Mouse (Mus musculus): ENCODE measurements at regions not wholly inside any gene's neighbourhood (a gene's known extent, or its start where the extent isn't known, plus 50 kb on each side); places are given as distances from the start of the nearest gene placed in this dataset.

DNA sequence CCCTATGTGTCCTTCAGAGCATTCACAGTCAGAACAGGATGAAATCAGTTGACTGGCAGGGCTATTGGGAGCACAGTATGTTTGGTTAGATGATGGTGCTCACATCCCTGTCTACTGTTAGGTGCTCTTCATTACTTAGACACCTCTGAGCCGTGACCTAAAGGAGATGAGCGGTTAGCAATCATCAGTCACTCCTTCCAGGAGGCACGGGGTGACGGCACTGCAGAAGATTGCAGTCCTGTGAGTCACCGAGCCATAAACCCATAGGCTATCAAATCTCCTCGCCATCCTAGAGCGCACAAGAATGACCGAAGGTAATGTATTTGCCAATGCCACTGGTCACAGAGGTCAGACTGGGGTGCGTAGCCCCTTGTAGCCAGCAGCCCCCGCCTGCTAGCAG, 176.8 kb upstream of the Arl4c start:
- DNase-seq (ENCODE audit: low spot score in 2 of 2): no peak

DNA sequence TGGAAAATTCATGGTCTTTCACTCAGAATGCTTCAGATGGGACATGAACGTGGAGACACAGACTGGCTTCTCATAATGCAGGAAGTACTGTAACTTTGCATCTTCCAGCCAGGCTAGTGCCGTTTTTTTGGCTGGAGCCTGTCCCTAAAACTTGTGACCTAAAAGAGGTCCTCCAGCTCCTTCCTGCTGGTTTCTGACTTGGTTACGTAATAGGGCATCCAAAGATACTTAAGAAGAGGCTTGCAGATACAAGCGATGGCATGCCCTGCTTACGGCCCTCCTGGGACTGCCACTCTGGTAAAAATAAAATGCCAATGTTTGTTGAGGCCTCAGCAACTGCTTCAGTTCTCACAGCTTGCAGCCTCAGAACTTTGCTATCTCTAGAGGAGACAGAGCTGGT, 177.3 kb upstream of the Arl4c start:
- DNase-seq (ENCODE audit: low spot score in 2 of 2): no peak

DNA sequence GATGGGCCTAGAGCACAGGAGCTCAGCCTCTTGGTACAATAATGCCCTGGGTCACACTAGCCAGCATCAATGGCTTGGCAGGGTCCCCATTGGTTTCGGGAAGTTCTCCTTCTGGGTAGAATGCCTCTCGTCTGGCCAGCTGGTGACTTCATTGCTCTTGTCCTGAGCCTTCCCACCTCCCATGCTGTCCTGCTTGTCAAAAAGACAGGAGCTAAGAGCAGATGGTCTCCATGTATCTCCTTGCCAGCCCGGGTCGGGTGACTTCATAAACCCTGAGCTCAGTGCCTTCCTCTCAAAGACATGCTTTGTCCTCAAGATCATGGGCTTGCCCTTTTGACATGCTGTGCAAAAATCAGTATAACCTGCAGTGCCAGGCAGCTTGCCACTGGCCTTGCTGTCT, 179.2 kb upstream of the Sh3bp4 start:
- no peak for DNase-seq (ENCODE audit: low spot score in 2 of 2)

DNA sequence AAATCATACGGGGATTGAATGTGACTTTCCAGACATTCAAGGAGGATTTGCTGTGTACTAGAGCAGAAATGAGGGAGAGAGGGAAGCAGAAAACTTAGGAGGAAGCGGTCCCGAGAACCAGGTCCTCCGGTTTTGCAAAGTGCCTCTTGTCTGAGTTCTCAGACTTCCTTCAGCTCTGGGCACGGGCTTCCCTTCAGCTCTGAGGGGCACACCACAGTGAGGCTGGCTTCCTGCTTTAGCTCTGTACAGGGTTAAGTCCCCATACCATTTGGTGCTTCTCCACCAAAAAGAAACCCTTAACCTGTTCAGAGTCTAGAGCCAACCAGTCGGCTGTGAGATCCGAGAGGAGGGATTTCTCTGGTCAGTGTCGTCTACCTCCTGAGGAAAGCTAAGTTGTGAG, 167.8 kb upstream of the Sh3bp4 start:
- no peak for DNase-seq (ENCODE audit: low spot score in 2 of 2)

DNA sequence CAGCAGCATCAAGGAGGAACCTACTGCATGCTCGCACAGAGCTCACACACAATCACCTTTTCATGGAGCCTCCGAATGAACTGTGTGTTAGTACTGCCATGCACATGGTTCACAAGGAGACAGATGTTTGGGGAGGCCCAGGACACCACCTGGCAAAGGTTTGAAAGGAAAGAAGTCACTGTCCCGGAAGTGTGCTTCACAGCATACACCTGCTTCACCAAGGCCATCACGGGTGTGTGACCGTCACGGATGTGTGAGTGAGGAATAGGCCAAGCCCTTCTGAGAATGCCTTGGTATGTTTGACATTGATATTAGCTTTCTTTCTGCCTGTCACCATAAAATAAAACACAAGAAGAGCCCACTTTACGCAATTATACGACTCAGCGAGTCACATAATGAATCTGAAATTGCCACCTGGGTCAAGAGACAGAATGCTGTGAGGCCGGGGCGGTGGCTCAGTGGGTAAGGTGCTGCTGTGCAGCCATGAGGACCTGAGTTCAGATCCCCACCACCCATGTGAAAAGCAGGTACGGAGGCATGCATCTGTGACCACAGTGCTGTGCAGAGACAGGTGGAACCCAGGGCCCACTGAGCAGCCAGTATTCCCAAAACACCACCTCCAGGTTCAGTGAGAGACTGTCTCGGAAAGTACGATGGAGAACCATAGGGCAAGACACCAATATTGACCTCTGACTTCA, 162.3 kb upstream of the Sh3bp4 start:
- DNase-seq (ENCODE audit: low spot score in 2 of 2): no peak

DNA sequence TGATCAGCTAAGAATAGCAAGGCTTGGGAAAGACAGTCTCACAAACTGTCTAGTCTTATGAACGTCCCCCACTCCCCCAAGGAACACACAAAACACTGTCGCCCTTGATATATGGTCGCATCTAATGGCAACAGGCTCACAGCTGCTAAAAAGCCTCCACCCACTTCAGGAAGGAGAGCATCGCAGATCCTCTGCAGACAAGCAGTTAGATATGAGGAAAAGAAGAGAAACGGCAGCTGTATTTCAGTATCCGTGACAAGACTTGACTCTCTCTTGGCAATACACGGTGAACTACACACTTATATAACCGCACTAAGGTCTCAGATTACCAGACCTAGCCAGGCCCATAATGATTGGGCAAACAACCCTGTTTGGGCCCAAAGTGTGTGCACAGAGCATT, 161.5 kb upstream of the Sh3bp4 start:
- DNase-seq (ENCODE audit: low spot score in 2 of 2): no peak

DNA sequence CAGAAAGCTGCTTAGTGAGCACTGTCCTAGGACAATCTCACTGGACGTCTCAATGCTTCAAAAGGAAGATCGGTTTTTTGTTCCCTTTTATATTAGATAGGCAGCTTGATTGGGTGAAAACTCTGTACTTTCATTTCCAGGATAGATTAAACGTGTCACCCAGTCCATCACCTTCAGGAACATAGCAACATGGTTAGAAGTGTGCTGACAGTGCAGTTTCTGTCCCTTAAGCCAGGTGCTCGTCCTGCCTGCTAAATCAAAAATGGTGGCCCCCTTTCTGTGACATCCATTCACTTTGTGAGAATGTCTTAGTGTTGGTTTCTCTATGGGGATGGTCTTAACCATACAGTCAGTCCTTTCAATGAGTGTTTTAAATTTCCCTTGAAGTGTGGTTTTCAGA, 160.9 kb upstream of the Sh3bp4 start:
- no peak for DNase-seq (ENCODE audit: low spot score in 2 of 2)

DNA sequence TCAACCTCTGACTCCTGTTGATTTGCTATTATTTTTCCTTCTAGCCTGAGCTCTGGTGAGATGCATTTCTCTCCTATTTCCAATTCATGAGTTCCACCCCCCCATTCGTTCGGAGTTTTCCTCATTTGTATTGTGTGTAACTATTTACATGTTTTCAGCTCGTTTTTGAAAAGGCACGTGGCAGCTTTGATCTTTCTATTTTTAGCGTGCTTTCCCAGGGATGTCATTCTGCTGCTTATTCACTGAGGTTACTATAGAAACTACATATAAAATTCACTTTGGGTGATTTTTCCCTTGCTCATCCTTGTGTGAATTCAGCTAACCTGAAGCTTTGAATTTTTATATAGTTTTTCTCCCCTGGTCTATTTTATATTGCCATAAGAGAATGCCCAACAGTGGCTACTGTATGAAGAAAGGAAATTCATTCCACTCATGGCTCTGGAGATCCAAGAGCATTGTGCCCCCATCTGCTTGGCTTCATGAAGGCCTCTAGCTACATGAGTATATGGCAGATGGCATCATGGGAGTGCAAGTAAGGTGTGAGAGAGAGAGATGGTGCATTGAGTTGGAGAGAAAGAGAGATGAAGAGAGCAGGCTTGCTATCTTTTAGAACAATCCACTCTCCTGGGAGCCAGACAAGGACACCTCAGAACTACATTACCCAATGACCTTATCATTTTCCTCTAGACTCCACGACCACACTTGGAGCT, 160.2 kb upstream of the Sh3bp4 start:
- DNase-seq (ENCODE audit: low spot score in 2 of 2): no peak

DNA sequence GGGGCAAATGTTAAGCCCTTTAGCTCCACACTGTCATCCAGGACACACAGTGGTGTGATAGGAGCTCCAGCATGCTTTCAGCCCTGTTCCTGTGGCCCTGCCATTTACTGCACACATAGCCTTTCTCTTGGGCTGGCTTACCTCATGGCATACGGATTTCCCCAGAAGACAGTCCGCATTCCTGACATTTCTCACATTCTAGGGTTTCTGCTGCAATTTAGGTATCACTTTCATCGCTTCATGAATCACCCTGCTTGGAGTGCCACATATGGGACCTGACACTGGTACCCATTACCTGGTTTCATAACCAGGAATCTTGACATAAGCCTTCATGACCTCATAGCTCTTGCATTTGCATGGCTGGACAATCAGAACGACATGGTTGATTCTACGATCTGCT, 158.5 kb upstream of the Sh3bp4 start:
- DNase-seq (ENCODE audit: low spot score in 2 of 2): no peak

DNA sequence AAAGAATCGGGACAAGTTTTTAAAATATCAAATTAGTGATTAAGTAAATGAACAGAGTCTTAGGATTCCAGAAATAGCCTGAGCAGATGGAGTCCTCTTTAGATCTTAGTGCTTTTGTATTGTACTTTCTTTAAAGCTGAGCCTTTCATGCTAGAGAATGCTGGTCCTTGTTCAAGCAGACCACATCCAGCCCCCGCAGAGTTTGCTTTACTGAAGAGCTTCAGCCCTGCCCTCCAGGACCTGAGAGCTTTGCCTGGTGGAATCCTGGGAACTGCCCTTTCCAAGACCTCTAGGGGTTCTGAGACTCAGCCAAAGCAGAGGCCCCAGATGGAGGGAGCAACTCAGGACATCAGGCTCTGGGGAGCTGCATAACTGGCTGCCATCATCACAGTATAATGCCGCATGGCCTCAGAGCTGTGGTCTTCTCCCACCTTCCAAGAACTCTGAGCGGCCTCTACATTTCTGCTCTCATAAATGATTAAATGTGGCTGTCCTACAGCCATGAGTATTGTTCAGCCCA, 153.6 kb upstream of the Sh3bp4 start:
- DNase-seq (ENCODE audit: low spot score in 2 of 2): no peak

DNA sequence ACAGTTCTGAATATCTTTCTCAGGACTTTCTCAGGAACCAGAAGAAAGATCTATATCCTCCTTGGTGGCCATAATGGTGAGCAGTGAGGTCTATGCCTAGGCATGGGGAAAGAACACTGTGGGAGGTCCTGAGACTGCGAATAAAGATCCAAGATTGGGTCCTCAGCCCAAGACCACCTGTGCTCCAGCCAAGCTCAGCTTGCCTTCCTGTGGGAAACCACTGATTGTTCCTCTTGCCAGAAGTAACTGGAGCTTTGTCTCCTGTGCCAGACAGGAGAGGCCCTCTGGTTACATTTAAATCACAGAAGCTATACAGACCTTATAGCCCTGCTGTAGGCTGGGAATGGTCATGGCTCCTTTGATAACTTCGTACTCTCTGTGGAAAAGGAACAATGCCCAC, 148.8 kb upstream of the Sh3bp4 start:
- DNase-seq (ENCODE audit: low spot score in 2 of 2): no peak

DNA sequence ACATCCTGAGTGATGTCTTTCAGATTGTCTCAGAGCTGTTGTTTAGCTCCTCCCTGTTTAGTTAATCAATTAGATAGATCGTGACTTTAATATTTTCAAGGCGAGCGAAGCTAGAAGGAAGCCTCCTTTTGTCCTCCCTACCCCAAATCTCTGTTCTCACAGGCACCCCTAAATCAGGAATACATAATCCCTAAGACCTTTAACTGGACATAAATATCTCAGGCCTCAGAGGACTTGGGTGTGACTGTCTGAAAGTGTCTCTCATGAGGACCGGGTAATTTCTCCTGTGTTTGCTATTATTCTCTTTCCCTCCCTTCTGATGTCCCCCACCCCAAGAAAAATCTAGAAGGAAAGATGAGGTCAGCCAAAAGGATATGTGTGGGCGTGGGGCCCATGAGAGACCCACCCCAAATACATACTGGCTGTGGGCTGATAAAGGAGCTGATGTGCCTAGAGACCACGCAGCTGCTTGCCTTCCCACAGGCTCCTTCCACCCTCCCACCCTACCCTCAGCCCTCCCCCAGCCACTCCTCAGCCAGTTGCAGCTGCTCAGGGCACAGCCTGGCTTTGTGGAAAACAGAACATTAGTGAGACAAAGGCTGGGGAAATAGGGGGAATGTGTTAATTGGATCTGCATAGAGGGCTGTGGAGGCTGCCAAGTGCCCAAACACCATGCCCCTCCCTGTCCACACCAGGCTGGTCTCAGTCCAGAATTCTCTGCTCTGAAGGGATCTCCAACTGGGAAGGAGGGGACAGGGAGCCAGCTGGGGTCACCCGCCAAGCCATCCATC, 146.2 kb upstream of the Sh3bp4 start:
- peak in 1 of 2 experiments; percentile 27 for DNase-seq (ENCODE audit: low spot score in 2 of 2)

DNA sequence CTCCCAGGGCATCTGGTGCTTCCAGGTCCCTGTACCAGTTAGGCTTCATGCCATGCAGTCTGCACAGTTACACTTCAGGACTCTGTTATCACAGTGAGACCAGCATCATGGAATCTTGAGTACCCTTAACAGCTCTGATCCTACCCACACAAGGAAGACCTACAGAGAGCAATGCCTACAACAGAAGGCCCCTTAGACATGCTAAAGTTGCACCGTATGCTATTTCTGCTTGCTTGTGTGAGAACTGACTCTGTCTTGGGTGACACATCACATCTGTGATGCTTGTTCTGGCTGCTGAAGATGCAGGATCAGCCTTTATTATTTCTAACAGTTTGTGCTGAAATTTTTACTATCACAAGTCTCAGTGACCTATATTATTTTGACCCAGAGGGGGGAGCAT, 135.0 kb upstream of the Sh3bp4 start:
- no peak for DNase-seq (ENCODE audit: low spot score in 2 of 2)

DNA sequence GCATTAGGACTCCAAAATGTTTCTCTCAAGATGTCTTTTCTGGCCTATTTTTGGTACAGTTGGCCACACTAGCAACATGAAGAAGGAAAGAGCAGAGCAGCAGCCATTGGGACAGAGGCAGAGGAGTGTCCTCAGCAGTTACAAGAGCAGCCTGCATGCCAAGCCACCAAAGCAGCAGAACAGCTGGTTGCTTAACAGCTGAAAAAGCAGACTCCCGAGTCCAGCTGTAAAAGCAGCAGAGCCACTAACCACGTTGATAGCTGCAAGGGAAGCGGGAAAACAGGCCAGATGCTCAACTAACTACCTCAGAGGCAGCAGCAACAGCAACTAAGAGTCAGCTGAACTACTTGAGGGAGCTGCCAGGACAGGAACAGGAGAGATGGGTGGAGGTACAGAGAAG, 134.4 kb upstream of the Sh3bp4 start:
- no peak for DNase-seq (ENCODE audit: low spot score in 2 of 2)

DNA sequence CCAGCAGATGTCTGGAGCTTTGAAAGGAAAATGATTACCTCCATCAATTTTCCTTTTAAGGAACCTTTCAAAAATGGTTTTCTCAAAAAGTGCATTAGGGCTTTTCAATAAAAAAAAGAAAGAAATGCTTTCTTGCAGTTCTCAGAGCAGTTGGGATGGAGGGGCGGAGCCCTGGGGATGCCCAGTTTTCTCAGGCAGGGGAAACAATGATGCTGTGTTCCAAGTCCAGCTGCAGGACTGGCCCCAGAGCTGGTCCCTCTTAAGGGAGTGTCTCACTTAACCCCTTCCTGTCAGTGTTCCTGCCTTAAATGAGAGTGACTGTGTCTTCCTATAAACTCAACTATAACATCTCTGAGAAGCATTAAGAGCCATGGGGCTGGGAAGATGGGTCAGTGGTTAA, 132.9 kb upstream of the Sh3bp4 start:
- DNase-seq (ENCODE audit: low spot score in 2 of 2): no peak

DNA sequence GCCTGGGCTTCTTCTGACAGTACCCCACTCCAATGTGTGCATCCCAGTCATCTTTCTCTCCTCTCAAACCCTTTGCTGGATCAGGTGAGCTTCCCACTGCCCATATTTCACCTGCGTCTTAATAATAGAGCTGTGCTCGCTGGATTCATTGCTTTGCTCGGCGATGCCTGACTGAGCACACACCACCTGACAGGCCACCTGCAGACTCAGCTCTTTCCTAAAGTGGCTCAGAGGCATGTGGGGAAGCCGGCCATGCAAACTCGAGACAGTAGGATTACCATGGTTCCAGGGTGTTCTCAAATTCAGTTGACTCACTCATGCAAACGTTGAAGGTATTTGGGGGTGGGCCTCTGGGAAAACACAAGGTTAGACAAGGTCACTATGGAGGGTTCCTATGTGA, 131.8 kb upstream of the Sh3bp4 start:
- no peak for DNase-seq (ENCODE audit: low spot score in 2 of 2)

DNA sequence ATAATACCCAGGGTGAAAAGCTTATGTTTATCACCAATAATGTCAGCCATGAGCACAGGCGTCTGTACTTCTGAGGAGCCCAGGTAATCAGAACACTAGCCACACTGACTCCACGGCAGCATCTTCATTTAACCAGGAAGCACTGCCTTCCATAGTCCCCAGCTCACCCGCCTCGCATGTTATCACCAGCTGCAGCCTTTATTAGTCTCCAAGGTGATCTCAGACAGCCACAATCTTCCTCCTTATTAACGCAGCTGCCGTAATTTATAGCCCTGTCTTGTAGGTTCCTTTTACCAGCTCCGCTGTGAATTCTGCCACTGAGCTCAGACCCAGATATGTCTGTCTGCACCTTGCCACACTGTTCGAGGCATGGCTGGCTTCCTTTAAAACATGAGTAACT, 127.2 kb upstream of the Sh3bp4 start:
- no peak for DNase-seq (ENCODE audit: low spot score in 2 of 2)

DNA sequence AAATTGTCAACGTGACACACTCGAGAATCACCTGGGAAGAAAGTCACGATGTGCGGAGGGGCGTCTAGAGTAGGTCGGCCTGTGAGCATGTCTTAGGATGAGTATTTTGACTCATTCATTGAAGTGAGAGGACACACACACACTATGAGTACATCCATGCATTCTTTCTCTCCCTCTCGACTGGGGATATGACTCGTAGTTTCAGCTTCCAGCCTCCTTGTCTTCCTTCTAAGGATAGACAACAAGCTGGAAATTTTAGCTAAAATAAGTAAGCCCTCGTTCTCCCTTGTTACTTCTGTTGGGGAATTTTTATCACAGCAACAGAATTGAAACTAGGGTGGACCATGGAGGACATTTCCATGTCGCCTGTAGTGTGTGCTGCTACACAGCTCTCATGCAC, 124.3 kb upstream of the Sh3bp4 start:
- DNase-seq (ENCODE audit: low spot score in 2 of 2): no peak

DNA sequence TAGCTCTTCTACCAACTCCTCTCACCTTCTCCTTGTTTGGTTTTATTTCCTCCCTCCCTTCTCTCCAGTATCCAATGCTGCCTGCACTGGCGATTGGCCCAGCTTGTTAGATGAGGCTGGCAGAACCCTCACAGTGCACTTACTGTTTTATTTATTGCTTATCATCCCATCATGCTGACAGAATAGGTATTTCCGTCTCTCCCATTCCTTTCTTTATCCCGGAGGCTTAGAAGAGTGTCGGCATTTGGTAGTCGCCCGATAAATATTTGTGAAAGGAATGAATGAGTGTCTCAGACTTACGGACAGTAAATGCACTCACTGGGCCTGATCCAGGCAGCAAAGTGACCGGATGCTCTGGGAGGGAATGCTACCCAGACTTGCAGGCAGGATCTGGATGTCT, 123.8 kb upstream of the Sh3bp4 start:
- no peak for DNase-seq (ENCODE audit: low spot score in 2 of 2)

DNA sequence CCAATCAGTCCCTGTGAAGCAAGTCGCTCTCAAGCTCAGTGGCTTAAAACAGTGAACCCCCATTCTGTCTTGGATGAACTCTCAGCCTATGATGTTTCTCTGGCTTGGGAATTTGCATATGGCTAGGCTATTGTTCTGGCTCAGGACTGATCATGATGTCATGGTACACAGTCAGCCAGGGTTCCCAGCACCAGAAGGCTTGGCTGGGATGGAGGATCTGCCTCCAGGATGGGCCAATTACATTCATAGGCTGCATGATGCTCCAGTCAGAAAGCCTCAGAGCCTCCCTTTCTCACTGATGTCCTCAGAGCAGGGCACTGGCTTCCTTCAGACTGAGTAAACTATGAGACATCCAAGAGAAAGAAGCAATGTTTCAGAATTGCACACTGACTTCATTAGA, 120.3 kb upstream of the Sh3bp4 start:
- DNase-seq (ENCODE audit: low spot score in 2 of 2): no peak

DNA sequence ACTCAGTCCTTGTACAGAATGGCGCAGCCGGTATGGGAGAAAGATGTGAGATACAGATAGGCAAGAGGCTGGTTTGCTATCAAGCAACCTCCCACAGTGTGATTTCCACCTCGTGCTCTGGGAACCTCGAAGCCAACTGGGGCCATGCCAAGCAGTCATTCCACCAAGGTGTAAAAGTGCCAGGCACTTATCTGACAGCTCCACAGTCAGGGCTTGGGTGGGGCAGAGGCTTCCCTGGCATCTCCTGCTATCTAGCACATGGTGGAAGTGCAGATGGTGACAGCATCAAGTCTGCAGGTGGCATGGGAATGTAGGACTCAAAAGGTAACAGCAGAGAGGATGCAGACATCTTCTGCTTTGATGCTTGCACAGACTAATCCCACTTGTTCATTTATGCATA, 116.7 kb upstream of the Sh3bp4 start:
- DNase-seq (ENCODE audit: low spot score in 2 of 2): no peak

DNA sequence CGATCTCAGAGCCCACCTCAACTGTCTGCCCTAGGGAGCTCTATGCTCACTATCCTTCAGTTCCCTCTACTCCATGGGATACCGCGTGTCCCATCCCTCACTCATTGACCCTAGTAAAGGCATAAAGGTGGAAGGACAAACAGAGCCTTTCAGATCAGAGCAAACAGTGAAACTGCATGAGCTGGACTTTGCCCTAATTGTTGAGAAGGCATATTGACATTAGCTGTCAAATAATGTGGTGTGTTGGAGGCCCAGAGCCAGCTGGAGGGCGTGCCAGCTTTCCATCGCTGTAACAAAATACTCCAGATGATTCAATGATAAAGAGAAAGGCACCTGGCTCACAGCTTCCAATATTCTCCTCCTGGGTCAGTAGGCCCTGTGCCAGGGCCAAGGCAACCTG, 115.4 kb upstream of the Sh3bp4 start:
- no peak for DNase-seq (ENCODE audit: low spot score in 2 of 2)

All from gastrocnemius, postnatal 4 days (tissue).